Mouse (Mus musculus) midbrain, embryonic 11.5 days (tissue): Measurements from ENCODE around the gene 4921504E06Rik. TPM values are rescaled to one million over a fixed set of nuclear protein-coding genes. Genes with fewer than 3 reads are reported as not detected.

Source experiments
- ATAC-seq: fragments of 200-750 bp; cut with Nextera tagmentation; 2 replicates; pipeline ENCODE4 v1.8.0; 2017; ENCODE audit warnings: moderate TSS enrichment, moderate library complexity; ENCODE audit not compliant: low FRiP score
- DNase-seq: peaks from one replicate; pipeline ENCODE4 v3.0.0; 2015; ENCODE audit warnings: low spot score; ENCODE audit errors: missing footprints
- H3K27ac ChIP-seq: fragments of 300-500 bp; sonication (generic); 2 replicates; pipeline ENCODE4 v1.5.1; 2014; ENCODE audit warnings: low read depth, low read length
- H3K27me3 ChIP-seq: fragments of 300-500 bp; sonication (generic); 2 replicates; pipeline ENCODE4 v1.6.1; 2014; ENCODE audit warnings: mild to moderate bottlenecking, low read length, moderate library complexity, mixed read lengths; ENCODE audit not compliant: control insufficient read depth, insufficient read depth
- H3K36me3 ChIP-seq: fragments of 300-500 bp; sonication (generic); 2 replicates; pipeline ENCODE4 v1.6.1; 2014; ENCODE audit warnings: mild to moderate bottlenecking, low read length, moderate library complexity, mixed read lengths; ENCODE audit not compliant: control insufficient read depth, insufficient read depth
- H3K4me1 ChIP-seq: fragments of 300-500 bp; sonication (generic); 2 replicates; pipeline ENCODE4 v1.6.1; 2014; ENCODE audit warnings: low read length; ENCODE audit not compliant: control insufficient read depth, insufficient read depth
- H3K4me2 ChIP-seq: fragments of 300-500 bp; sonication (generic); 2 replicates; pipeline ENCODE4 v1.6.1; 2014; ENCODE audit warnings: mild to moderate bottlenecking, moderate library complexity
- H3K4me3 ChIP-seq: fragments of 300-500 bp; sonication (generic); 2 replicates; pipeline ENCODE4 v1.5.1; 2014; ENCODE audit warnings: low read depth, low read length
- H3K9ac ChIP-seq: fragments of 300-500 bp; sonication (generic); 2 replicates; pipeline ENCODE4 v1.6.1; 2014; ENCODE audit warnings: low read length
- H3K9me3 ChIP-seq: fragments of 300-500 bp; sonication (generic); 2 replicates; pipeline ENCODE4 v1.6.1; 2016; ENCODE audit warnings: low read length; ENCODE audit not compliant: control insufficient read depth
- WGBS: fragments of 180-500 bp; shearing (Covaris S2); extraction: QIAGEN DNeasy Blood & Tissue Kit; methylation state at CpG from one replicate; pipeline ENCODE4 v1.1.7; 2014; 5-methylcytosine and 5-hydroxymethylcytosine counted together
- polyA plus RNA-seq: library from polyadenylated mRNA; unstranded; fragments of >200 nt; fragmentation: Nextera tagmentation; extraction: Ambion mirVana; gene quantifications from 2 replicates; pipeline ENCODE4 v1.2.1, GENCODE M21; 2014

The 4921504E06Rik gene
- polyA plus RNA-seq, 1 experiment from 2014 or later = not detected

GRCm38 (mm10) chr2:19419686-19420345 lies 133.9 kb downstream of the 4921504E06Rik start:
- no peaks in the 10 kb centered on the region; the same call in 1 of the 2 replicates for H3K27me3 ChIP-seq
- H3K4me3 ChIP-seq = no peak overlapping the region
- no peak overlapping the region for H3K4me2 ChIP-seq
- no peak overlapping the region for H3K9ac ChIP-seq
- no peak overlapping the region for H3K27ac ChIP-seq
- WGBS = 80% methylated on average over 1 of the region's 1 CpGs
- no peaks in the 10 kb centered on the region for H3K36me3 ChIP-seq
- ATAC-seq = peak; percentile 56
- no peaks in the 10 kb centered on the region for H3K4me1 ChIP-seq
- DNase-seq = peak; percentile 70
- no peaks in the 10 kb centered on the region for H3K9me3 ChIP-seq

DNA sequence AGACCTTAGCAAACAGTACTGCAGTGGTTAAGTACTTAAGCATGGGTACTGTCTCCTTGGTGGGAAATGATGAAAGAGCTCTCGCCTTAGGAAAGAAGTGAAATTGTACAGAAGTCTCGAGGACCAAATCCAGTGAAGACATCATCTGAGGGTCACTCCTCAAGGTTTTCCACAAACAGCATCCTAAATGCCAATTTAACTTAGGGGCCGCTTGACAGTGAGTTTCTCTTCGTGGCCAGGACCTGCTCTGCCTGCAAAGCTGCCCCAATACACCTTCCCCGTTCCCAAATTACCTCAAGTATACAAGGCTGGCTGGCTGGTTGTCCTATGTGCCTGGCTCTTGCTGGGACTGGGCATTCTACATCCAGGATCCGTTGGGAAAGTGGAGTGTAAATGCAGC lies 137.6 kb downstream of the 4921504E06Rik start:
- no peaks in the 10 kb centered on the region for H3K27me3 ChIP-seq
- H3K4me3 ChIP-seq = no peak overlapping the region
- ATAC-seq = no peak
- no peak overlapping the region for H3K27ac ChIP-seq
- no peaks in the 10 kb centered on the region for H3K9me3 ChIP-seq
- no peaks in the 10 kb centered on the region for H3K4me1 ChIP-seq
- H3K36me3 ChIP-seq = no peaks in the 10 kb centered on the region
- 69% methylated on average over 6 of the region's 6 CpGs for WGBS
- DNase-seq = peak; percentile 54
- H3K9ac ChIP-seq = no peak overlapping the region
- no peak overlapping the region for H3K4me2 ChIP-seq

DNA sequence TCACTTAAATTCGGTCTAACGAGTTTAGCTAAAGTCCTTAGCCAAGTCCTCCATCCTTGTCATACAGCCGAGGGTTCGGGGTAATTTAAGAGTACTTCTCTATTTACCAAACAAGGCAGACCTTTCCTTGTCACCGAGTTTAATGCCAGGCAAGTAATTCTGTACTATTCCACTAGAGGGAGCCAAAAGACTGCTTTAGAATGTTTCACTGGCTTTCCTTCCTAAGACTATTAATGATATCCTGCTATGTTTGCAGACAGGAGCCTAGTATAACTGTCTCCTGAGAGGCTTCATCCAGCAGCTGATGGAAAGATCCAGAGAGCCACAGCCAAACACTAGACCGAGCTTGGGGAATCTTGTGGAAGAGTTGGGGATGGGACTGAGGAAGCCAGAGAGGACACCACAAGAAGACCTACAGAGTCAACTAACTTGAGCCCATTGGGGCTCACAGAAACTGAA lies 138.6 kb downstream of the 4921504E06Rik start:
- Histone ChIP-seq H3K4me1 (no peaks in the 10 kb centered on the region), H3K27me3 (no peaks in the 10 kb centered on the region), H3K27ac (no peak overlapping the region), H3K4me2 (peak overlapping the region; percentile 46), H3K4me3 (no peak overlapping the region), H3K9ac (peak overlapping the region; percentile 26; the same call in 1 of the 2 replicates), H3K36me3 (no peaks in the 10 kb centered on the region), H3K9me3 (no peaks in the 10 kb centered on the region)
- peak; percentile 61; the same call in 1 of the 2 replicates for ATAC-seq
- WGBS = 3% methylated on average over 6 of the region's 6 CpGs
- DNase-seq = peak; percentile 98

DNA sequence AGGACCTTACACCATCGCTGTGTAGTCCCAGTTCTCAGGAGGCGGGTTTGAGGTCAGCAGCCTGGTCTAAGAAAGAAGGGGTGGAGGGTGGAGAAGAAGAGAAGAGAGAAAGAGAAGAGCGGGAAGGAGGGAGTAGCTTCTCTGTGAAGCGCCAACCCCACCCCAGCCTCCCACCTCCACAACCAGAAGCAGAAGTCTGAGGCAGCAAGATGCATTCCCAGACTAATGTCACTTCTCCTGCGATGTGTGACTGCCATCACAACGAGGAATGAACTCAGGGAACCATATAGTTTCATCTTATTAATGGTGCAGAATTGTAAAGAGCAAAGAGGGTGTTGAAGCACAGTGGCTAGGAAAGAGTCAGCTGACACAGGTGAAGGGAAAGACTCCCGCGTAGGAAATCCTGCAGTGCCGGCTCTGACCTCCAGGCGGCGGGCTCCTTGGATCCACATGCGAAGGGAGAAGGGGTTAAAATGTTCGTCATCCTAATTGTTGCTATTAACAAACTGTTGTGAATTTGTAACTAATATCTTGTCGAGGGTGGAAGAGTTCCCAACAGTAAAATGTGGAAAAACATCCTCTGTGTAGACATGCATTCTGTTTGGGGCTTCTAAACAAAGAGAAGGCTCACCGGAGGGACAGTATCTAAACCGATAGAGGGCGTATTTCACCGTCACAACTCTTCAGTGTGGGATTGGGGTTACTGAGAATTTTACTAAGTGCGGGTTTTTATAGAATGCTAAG lies 139.3 kb downstream of the 4921504E06Rik start:
- Histone ChIP-seq H3K36me3 (no peaks in the 10 kb centered on the region), H3K9me3 (no peaks in the 10 kb centered on the region), H3K4me3 (0 out of 2 replicates have a peak overlapping the region, but pooled peaks have one; percentile 13), H3K27ac (no peak overlapping the region), H3K4me1 (no peaks in the 10 kb centered on the region), H3K4me2 (peak overlapping the region; percentile 46), H3K27me3 (no peaks in the 10 kb centered on the region), H3K9ac (peak overlapping the region; percentile 26; the same call in 1 of the 2 replicates)
- ATAC-seq (peak; percentile 77), DNase-seq (peak; percentile 98)
- 20% methylated on average over 19 of the region's 19 CpGs for WGBS

Other genes starting within 250 kb of the 4921504E06Rik start
- 11.2 and 12.8 TPM in 2 replicates for gene Msrb2, start 182.5 kb downstream of the 4921504E06Rik start, polyA plus RNA-seq
- gene Ptf1a, start 108.3 kb downstream of the 4921504E06Rik start, polyA plus RNA-seq = 0.32 and 0.36 TPM in 2 replicates
- gene Otud1, start 103.8 kb upstream of the 4921504E06Rik start, polyA plus RNA-seq = 0.93 and 1.4 TPM in 2 replicates